Mouse (Mus musculus) spleen, adult 2 months (tissue): Measurements from ENCODE around the gene Asic1. TPM values are rescaled to one million over a fixed set of nuclear protein-coding genes. Genes with fewer than 3 reads are reported as not detected.
"Not testable (repeated sequence)": the region's sequence is repeated elsewhere in the genome, so short reads cannot be mapped to it uniquely, and the experiment has no call there.

Source experiments
- DNase-seq, 2 experiments: peaks; one replicate each; pipeline versions ENCODE4 v3.0.0 to v3.0.0-alpha.2; 2012 to 2021; ENCODE audit warnings: low spot score in 2 of 2, low read depth in 1 of 2
- H3K27ac ChIP-seq: fragments of 200-500 bp; 2 replicates; pipeline ENCODE4 v1.5.1; 2012; ENCODE audit warnings: low read length, inconsistent platforms; ENCODE audit not compliant: insufficient read depth
- H3K27me3 ChIP-seq: fragments of 200-500 bp; 2 replicates; pipeline ENCODE4 v1.6.1; 2012; ENCODE audit warnings: mild to moderate bottlenecking, moderate library complexity, low read length, inconsistent platforms; ENCODE audit not compliant: control insufficient read depth, insufficient read depth
- H3K36me3 ChIP-seq: fragments of 200-500 bp; 2 replicates; pipeline ENCODE4 v1.6.1; 2012; ENCODE audit warnings: mild to moderate bottlenecking, low read length, inconsistent platforms; ENCODE audit not compliant: control insufficient read depth, insufficient read depth
- H3K4me1 ChIP-seq: fragments of 200-500 bp; 2 replicates; pipeline ENCODE4 v1.6.1; 2011; ENCODE audit warnings: inconsistent platforms; ENCODE audit not compliant: control insufficient read depth, insufficient read depth, insufficient read length
- H3K4me3 ChIP-seq: fragments of 200-500 bp; 2 replicates; pipeline ENCODE4 v1.5.1; 2011; ENCODE audit warnings: mild to moderate bottlenecking, inconsistent platforms; ENCODE audit not compliant: insufficient read depth, insufficient read length; ENCODE audit errors: extremely low read depth
- CTCF ChIP-seq: fragments of 200-500 bp; IDR thresholded peaks from 2 replicates; pipeline ENCODE4 v1.5.1; 2011; ENCODE audit warnings: mild to moderate bottlenecking, inconsistent platforms; ENCODE audit not compliant: insufficient read depth, insufficient read length, insufficient replicate concordance; ENCODE audit errors: extremely low read depth
- POLR2A ChIP-seq: fragments of 200-500 bp; IDR thresholded peaks from 2 replicates; pipeline ENCODE4 v1.6.1; 2011; ENCODE audit warnings: low read depth, low read length, inconsistent platforms
- WGBS: fragments of 180-500 bp; shearing (Covaris S2); methylation state at CpG from one replicate; pipeline ENCODE4 v1.1.7; 2018; 5-methylcytosine and 5-hydroxymethylcytosine counted together
- polyA plus RNA-seq: library from polyadenylated mRNA; depleted of rRNA; stranded (reverse); fragments of >200 nt; gene quantifications from 2 replicates; pipeline ENCODE4 v1.2.3, GENCODE M21; 2012

Asic1 gene
- polyA plus RNA-seq, 1 experiment = 2.0 TPM

- 1% methylated on average over 66 of the region's 68 CpGs for WGBS
- Histone ChIP-seq H3K36me3 (peaks cover 2% of the 10 kb centered on the region), H3K4me1 (peaks cover 8% of the 10 kb centered on the region; the same call in 1 of the 2 replicates), H3K27me3 (no peaks in the 10 kb centered on the region), H3K4me3 (peak within 1 kb of the TSS; percentile 76), H3K27ac (peak within 1 kb of the TSS; percentile 83)
- TF ChIP-seq POLR2A (peak; percentile 70), CTCF (peak; percentile 94)
- peak; percentile 90 to 95 for DNase-seq
Observed at GRCm38 (mm10) chr15:99725341-99726155, 55.4 kb downstream of the Asic1 start, which contains the start of gene Cox14. Gene Cox14, plus strand, starts transcription at chr15:99725618.

- TF ChIP-seq POLR2A = no peak
- TF ChIP-seq CTCF = no peak
- H3K4me1 ChIP-seq = peaks cover 8% of the 10 kb centered on the region; the same call in 1 of the 2 replicates
- no peak overlapping the region for H3K27ac ChIP-seq
- H3K4me3 ChIP-seq = no peak overlapping the region
- H3K27me3 ChIP-seq = no peaks in the 10 kb centered on the region
- DNase-seq = no peak
- peaks cover 2% of the 10 kb centered on the region for H3K36me3 ChIP-seq
- 67% methylated on average over 2 of the region's 2 CpGs for WGBS
Observed at GRCm38 (mm10) chr15:99726549-99726948, 56.4 kb downstream of the Asic1 start.

GRCm38 (mm10) chr15:99727039-99727438 is 56.9 kb downstream of the Asic1 start:
- not testable (repeated sequence) for DNase-seq, H3K27me3 ChIP-seq
- 85% methylated on average over 4 of the region's 5 CpGs for WGBS

GRCm38 (mm10) chr15:99727525-99727924 is 57.4 kb downstream of the Asic1 start:
- whole genome bisulfite sequencing = 96% methylated on average over 12 of the region's 12 CpGs
- Histone ChIP-seq H3K36me3 (peaks cover 2% of the 10 kb centered on the region), H3K4me3 (no peak overlapping the region), H3K4me1 (peaks cover 8% of the 10 kb centered on the region; the same call in 1 of the 2 replicates), H3K27me3 (no peaks in the 10 kb centered on the region), H3K27ac (no peak overlapping the region)
- TF ChIP-seq CTCF = no peak
- TF ChIP-seq POLR2A = no peak
- no peak for DNase-seq

More at GRCm38 (mm10) chr15:99727039-99727438, 56.9 kb downstream of the Asic1 start:
- H3K36me3 ChIP-seq, H3K4me1 ChIP-seq, H3K27ac ChIP-seq, H3K4me3 ChIP-seq: not testable (repeated sequence)

GRCm38 (mm10) chr15:99728211-99728610 is 58.0 kb downstream of the Asic1 start:
- Histone ChIP-seq H3K4me1 (peaks cover 8% of the 10 kb centered on the region; the same call in 1 of the 2 replicates), H3K27ac (no peak overlapping the region), H3K27me3 (no peaks in the 10 kb centered on the region), H3K4me3 (no peak overlapping the region), H3K36me3 (peaks cover 2% of the 10 kb centered on the region)
- no peak for DNase-seq
- no peak for TF ChIP-seq CTCF
- TF ChIP-seq POLR2A = no peak
- WGBS = 91% methylated on average over 5 of the region's 5 CpGs

- WGBS = 95% methylated on average over 4 of the region's 4 CpGs
- H3K27me3 ChIP-seq = no peaks in the 10 kb centered on the region
Observed at GRCm38 (mm10) chr15:99729056-99729783, 59.1 kb downstream of the Asic1 start.

GRCm38 (mm10) chr15:99731167-99731566 is 61.0 kb downstream of the Asic1 start:
- 100% methylated on average over 2 of the region's 2 CpGs for WGBS
- no peak for DNase-seq
- H3K4me1 ChIP-seq = no peaks in the 10 kb centered on the region

More at GRCm38 (mm10) chr15:99729056-99729783, 59.1 kb downstream of the Asic1 start:
- DNase-seq = no peak
- Histone ChIP-seq H3K4me3 (no peak overlapping the region), H3K4me1 (peaks cover 6% of the 10 kb centered on the region; the same call in 1 of the 2 replicates), H3K27ac (no peak overlapping the region), H3K36me3 (peaks cover 2% of the 10 kb centered on the region)
- TF ChIP-seq POLR2A (no peak), CTCF (no peak)

More at GRCm38 (mm10) chr15:99731167-99731566, 61.0 kb downstream of the Asic1 start:
- Histone ChIP-seq H3K27me3 (no peaks in the 10 kb centered on the region), H3K36me3 (peaks cover 13% of the 10 kb centered on the region), H3K4me3 (no peak overlapping the region), H3K27ac (no peak overlapping the region)
- TF ChIP-seq POLR2A (no peak), CTCF (no peak)
